Mouse (Mus musculus) heart, postnatal 14 days (tissue): ENCODE measurements around the gene Atp1b3. TPM values are rescaled to one million over a fixed set of nuclear protein-coding genes. Genes with fewer than 3 reads are reported as not detected.

Source experiments
- DNase-seq, 2 experiments: peaks; one replicate each; pipeline ENCODE4 v3.0.0; 2021 to 2022
- intact Hi-C: fragments of 180-260 bp; cut with DNase I; formaldehyde crosslinking; loops from one replicate; pipeline ENCODE4 v1.15.1; 2025
- total RNA-seq, 2 experiments: library from RNA; stranded (reverse); gene quantifications; 2 replicates each; pipeline ENCODE4 v1.2.3; 2021

Atp1b3 gene
- total RNA-seq, 2 experiments from 2014 or later = 70.8 to 72.2 TPM

- intact Hi-C loops = no loop called here
These were observed 64.8 kb downstream of the Atp1b3 start for GRCm38 (mm10) chr9:96299324-96300008.

GRCm38 (mm10) chr9:96292144-96292543, 72.1 kb downstream of the Atp1b3 start:
- intact Hi-C loops = no loop called here
- no peak for DNase-seq

More at GRCm38 (mm10) chr9:96299324-96300008, 64.8 kb downstream of the Atp1b3 start:
- no peak for DNase-seq

DNA sequence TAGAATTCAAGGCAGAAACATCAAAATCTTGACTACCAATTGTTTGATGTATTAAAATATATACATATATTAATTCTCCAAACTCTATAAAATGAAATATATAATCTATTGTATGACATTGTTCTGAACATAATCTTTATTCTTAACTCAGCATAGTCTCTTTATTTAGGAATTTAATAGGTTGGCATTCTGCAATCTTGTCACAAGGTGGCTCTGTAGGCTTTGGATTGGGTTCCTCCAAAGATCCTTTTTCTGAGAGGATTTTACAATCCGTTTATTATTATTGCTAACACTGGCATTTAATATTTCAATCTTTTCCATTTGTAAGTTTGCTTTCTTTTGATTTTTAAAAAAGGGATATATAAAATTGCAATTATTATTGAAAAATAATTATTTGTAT, 79.3 kb downstream of the Atp1b3 start:
- intact Hi-C loops = loop anchor here (2.0 kb wide), 1 partner anchor 208 kb away; no protein-coding TSS in a partner anchor
- DNase-seq = peak in 1 of 2 experiments; percentile 6

Other genes starting within 250 kb of the Atp1b3 start
- 1 to 10 TPM; 4.9 to 6.3 TPM for gene Gk5, start 245.1 kb downstream of the Atp1b3 start, total RNA-seq
- 100 to 1,000 TPM in 1 of 2 experiments, 10 to 100 TPM in 1; 80.4 to 101 TPM for gene Tfdp2, start 168.2 kb downstream of the Atp1b3 start, total RNA-seq
- 10 to 100 TPM; 65.8 to 73.1 TPM for gene Rnf7, start 114.2 kb upstream of the Atp1b3 start, total RNA-seq
- not detected for gene Gm28729, start 160.8 kb upstream of the Atp1b3 start, total RNA-seq